19 mouse cellular contexts compared by ENCODE assay signal in genomic region chr1:160054366-160055078, GRCm38 (mm10). TPM values are rescaled to one million over a fixed set of nuclear protein-coding genes. Genes with fewer than 3 reads are reported as not detected.
DNase-seq lines count a peak whose midpoint lies in the region; ATAC-seq and TF ChIP-seq lines count a peak whose summit lies in the region.
"Had no signal": no experiment of that assay in that cellular context is flagged by ENCODE, and none has a peak within 500 bp of the region (broad histone marks: within the 10 kb centered on the region; RNA-seq: fewer than 3 reads in every experiment).

No protein-coding gene starts in this region.

- ATAC-seq in liver, embryonic 13.5 days (ENCODE audit: low read depth), result no peak
- ATAC-seq in forebrain, embryonic 11.5 days (replicated peaks; ENCODE audit: low FRiP score), result no peak
- ATAC-seq: forebrain, embryonic 14.5 days; hindbrain, embryonic 16.5 days; midbrain, embryonic 13.5 days had no signal

- H3K9ac ChIP-seq in heart, adult 2 months (ENCODE audit: low read depth, low read length), result no peak overlapping the region
- peak overlapping the region; percentile 26; the same call in 1 of the 2 replicates for H3K9ac ChIP-seq in liver, embryonic 13.5 days
- no peak overlapping the region for H3K9ac ChIP-seq in forebrain, embryonic 11.5 days (ENCODE audit: low read length)
- H3K9ac ChIP-seq: limb, embryonic 12.5 days; midbrain, embryonic 13.5 days had no signal

- no peak for TF ChIP-seq CTCF in heart, adult 2 months (IDR thresholded peaks at IDR 0.05)

- H3K27ac ChIP-seq in heart, adult 2 months, result peak overlapping the region; percentile 54; the same call in 1 of the 2 replicates
- H3K27ac ChIP-seq in liver, embryonic 13.5 days, result peak overlapping the region; percentile 63
- H3K27ac ChIP-seq in forebrain, embryonic 11.5 days (ENCODE audit: low read depth, low read length), result no peak overlapping the region
- H3K27ac ChIP-seq: left cerebral cortex, adult 2 months; limb, embryonic 12.5 days; midbrain, embryonic 13.5 days had no signal

- intact Hi-C loops in heart, adult 2 months (cut with DNase I), result no loop called here
- intact Hi-C loops in heart, postnatal 36 days (cut with DNase I), result no loop called here

- H3K4me2 ChIP-seq in liver, embryonic 13.5 days, result no peak overlapping the region
- no peak overlapping the region for H3K4me2 ChIP-seq in forebrain, embryonic 11.5 days (ENCODE audit: low read depth, low read length, severe bottlenecking)
- H3K4me2 ChIP-seq: limb, embryonic 12.5 days; midbrain, embryonic 13.5 days had no signal

- H3K4me1 ChIP-seq in heart, adult 2 months (ENCODE audit: control insufficient read depth, insufficient read depth, low read length), result peaks cover 21% of the 10 kb centered on the region
- peaks cover 93% of the 10 kb centered on the region for H3K4me1 ChIP-seq in liver, embryonic 13.5 days (replicated peaks)
- H3K4me1 ChIP-seq in forebrain, embryonic 11.5 days (replicated peaks; ENCODE audit: control insufficient read depth, insufficient read depth, low read length), result no peaks in the 10 kb centered on the region
- H3K4me1 ChIP-seq: limb, embryonic 12.5 days; midbrain, embryonic 13.5 days had no signal

- H3K27me3 ChIP-seq in heart, adult 2 months (ENCODE audit: control insufficient read depth, insufficient read depth, low read length), result no peaks in the 10 kb centered on the region
- H3K27me3 ChIP-seq in liver, embryonic 13.5 days, result no peaks in the 10 kb centered on the region
- H3K27me3 ChIP-seq in forebrain, embryonic 11.5 days (ENCODE audit: control insufficient read depth, insufficient read depth, low read length), result no peaks in the 10 kb centered on the region
- H3K27me3 ChIP-seq: limb, embryonic 12.5 days; midbrain, embryonic 13.5 days had no signal

- peaks cover 48% of the 10 kb centered on the region for H3K36me3 ChIP-seq in heart, adult 2 months (ENCODE audit: control insufficient read depth, insufficient read depth, low read length)
- H3K36me3 ChIP-seq in liver, embryonic 13.5 days, result peaks cover 3% of the 10 kb centered on the region; the same call in 1 of the 2 replicates
- H3K36me3 ChIP-seq in forebrain, embryonic 11.5 days (ENCODE audit: control insufficient read depth, insufficient read depth, low read length), result no peaks in the 10 kb centered on the region
- H3K36me3 ChIP-seq: limb, embryonic 12.5 days; midbrain, embryonic 13.5 days had no signal

- no peak for TF ChIP-seq POLR2A in heart, adult 2 months (IDR thresholded peaks at IDR 0.05; ENCODE audit: insufficient read depth, low read depth, low read length)

- peaks cover 6% of the 10 kb centered on the region for H3K79me2 ChIP-seq in heart, adult 2 months (replicated peaks; ENCODE audit: control insufficient read depth, insufficient read depth, low read length)

- no peak for DNase-seq in heart, adult 2 months
- DNase-seq in heart, postnatal 36 days, result no peak
- DNase-seq in T-cell, adult 2 months (ENCODE audit: low spot score), result peak; percentile 64
- no peak for DNase-seq in liver, embryonic 13.5 days
- DNase-seq in naive thymus-derived CD4-positive, alpha-beta T cell, adult 2 months (ENCODE audit: low read depth), result peak; percentile 83
- DNase-seq in frontal cortex, adult 2 months (ENCODE audit: extremely low spot score in 1 of 2, low spot score in 1 of 2), result no peak
- DNase-seq in forebrain, embryonic 11.5 days (ENCODE audit: low spot score), result no peak
- DNase-seq in cerebellum, adult 8-10 months, result no peak
- DNase-seq: adrenal gland, adult 8-10 months; cerebellum, adult 2 months; embryo, embryonic 11 days; heart, postnatal 10 days; right cerebral cortex, postnatal 14 days; thymus, adult 18-20 months had no signal

- WGBS in heart, adult 2 months, result 42% methylated on average over 5 of the region's 5 CpGs
- WGBS in liver, embryonic 13.5 days (ENCODE audit: insufficient replicate concordance), result 37% methylated on average over 5 of the region's 5 CpGs
- whole genome bisulfite sequencing in forebrain, embryonic 11.5 days, result 84% methylated on average over 5 of the region's 5 CpGs

- TF ChIP-seq EP300 in heart, adult 2 months (IDR thresholded peaks at IDR 0.05; ENCODE audit: insufficient read depth, low read depth, low read length), result no peak

- H3K4me3 ChIP-seq in heart, adult 2 months, result no peak overlapping the region
- H3K4me3 ChIP-seq in liver, embryonic 13.5 days (replicated peaks), result no peak overlapping the region
- H3K4me3 ChIP-seq in forebrain, embryonic 11.5 days (ENCODE audit: low read depth, low read length), result no peak overlapping the region
- H3K4me3 ChIP-seq: left cerebral cortex, adult 2 months; limb, embryonic 12.5 days; midbrain, embryonic 13.5 days had no signal

- no peaks in the 10 kb centered on the region for H3K9me3 ChIP-seq in liver, embryonic 13.5 days (replicated peaks)
- H3K9me3 ChIP-seq in forebrain, embryonic 11.5 days (ENCODE audit: control insufficient read depth, low read length), result no peaks in the 10 kb centered on the region
- H3K9me3 ChIP-seq: limb, embryonic 12.5 days; midbrain, embryonic 13.5 days had no signal

RNA-seq across cellular contexts. Expression of gene 4930523C07Rik, which starts 10.3 kb away (rescaled TPM):
- 10 to 100 TPM; 17.4 to 22.3 TPM for total RNA-seq in heart, adult 2 months (2021)
- 10.7 and 10.9 TPM in 2 replicates for polyA plus RNA-seq in heart, adult 2 months (2012; rRNA removed)
- total RNA-seq in heart, postnatal 36 days (2021), result 10 to 100 TPM; 24.2 to 25.8 TPM
- polyA plus RNA-seq in liver, embryonic 13.5 days (2015; fragmentation: Nextera tagmentation; extraction: Ambion mirVana), result 29.8 and 30.3 TPM in 2 replicates
- 1.6 and 2.3 TPM in 2 replicates for polyA plus RNA-seq in frontal cortex, adult 2 months (2012; rRNA removed)
- polyA plus RNA-seq in forebrain, embryonic 11.5 days (2014; fragmentation: Nextera tagmentation; extraction: Ambion mirVana), result 1.6 and 1.7 TPM in 2 replicates

Comparison
In these comparisons a context has a peak if more than half of its experiments do, and no peak if none do; other contexts are left out.
1. DNase-seq: peak in T-cell, adult 2 months (single experiment) and naive thymus-derived CD4-positive, alpha-beta T cell, adult 2 months (single experiment); none in heart, adult 2 months (0 of 2), heart, postnatal 36 days (0 of 2), liver, embryonic 13.5 days (single experiment), frontal cortex, adult 2 months (0 of 2), forebrain, embryonic 11.5 days (single experiment) and cerebellum, adult 8-10 months (single experiment).